Mouse (Mus musculus) left cerebral cortex, adult 2 months (tissue): ENCODE results near the gene Slc16a12. TPM values are rescaled to one million over a fixed set of nuclear protein-coding genes. Genes with fewer than 3 reads are reported as not detected.

ENCODE experiments used
- DNase-seq, 2 experiments: peaks; one replicate each; pipeline ENCODE4 v3.0.0; 2021 to 2022; ENCODE audit warnings: low spot score in 2 of 2, mixed read lengths in 1 of 2; ENCODE audit errors: extremely low spot score in 1 of 2
- H3K27ac ChIP-seq: fragments of 200-600 bp; 2 replicates; pipeline ENCODE4 v1.8.1; 2022
- H3K4me3 ChIP-seq: fragments of 200-600 bp; 2 replicates; pipeline ENCODE4 v1.8.1; 2022
- CTCF ChIP-seq: fragments of 200-600 bp; IDR thresholded peaks from 2 replicates; pipeline ENCODE4 v1.8.1; 2022; ENCODE audit warnings: antibody characterized with exemption, mild to moderate bottlenecking, moderate library complexity
- intact Hi-C: fragments of 180-260 bp; cut with DNase I; formaldehyde crosslinking; loops from one replicate; pipeline ENCODE4 v1.15.1; 2025
- long read RNA-seq, 2 experiments: library from polyadenylated mRNA; stranded (forward); transcript quantifications; one replicate each; pipeline ENCODE4 v2.0.0; 2021; ENCODE audit warnings: borderline mapping rate in 2 of 2
- total RNA-seq, 2 experiments: library from RNA; stranded (reverse); gene quantifications; 2 replicates each; pipeline ENCODE4 v1.2.3; 2021

Slc16a12 gene
- 1 to 10 TPM; 1.8 to 3.5 TPM for total RNA-seq
- long read RNA-seq, experiment 1, full-length matches to known transcripts = 5 of 6 reads
- long read RNA-seq, experiment 1, partial matches to known transcripts = 0 of 6 reads
- long read RNA-seq, experiment 1, other reads (novel, unspliced or antisense) = 1 of 6 reads
- long read RNA-seq, experiment 2, full-length matches to known transcripts = 5 of 6 reads
- long read RNA-seq, experiment 2, partial matches to known transcripts = 0 of 6 reads
- long read RNA-seq, experiment 2, other reads (novel, unspliced or antisense) = 1 of 6 reads

DNA sequence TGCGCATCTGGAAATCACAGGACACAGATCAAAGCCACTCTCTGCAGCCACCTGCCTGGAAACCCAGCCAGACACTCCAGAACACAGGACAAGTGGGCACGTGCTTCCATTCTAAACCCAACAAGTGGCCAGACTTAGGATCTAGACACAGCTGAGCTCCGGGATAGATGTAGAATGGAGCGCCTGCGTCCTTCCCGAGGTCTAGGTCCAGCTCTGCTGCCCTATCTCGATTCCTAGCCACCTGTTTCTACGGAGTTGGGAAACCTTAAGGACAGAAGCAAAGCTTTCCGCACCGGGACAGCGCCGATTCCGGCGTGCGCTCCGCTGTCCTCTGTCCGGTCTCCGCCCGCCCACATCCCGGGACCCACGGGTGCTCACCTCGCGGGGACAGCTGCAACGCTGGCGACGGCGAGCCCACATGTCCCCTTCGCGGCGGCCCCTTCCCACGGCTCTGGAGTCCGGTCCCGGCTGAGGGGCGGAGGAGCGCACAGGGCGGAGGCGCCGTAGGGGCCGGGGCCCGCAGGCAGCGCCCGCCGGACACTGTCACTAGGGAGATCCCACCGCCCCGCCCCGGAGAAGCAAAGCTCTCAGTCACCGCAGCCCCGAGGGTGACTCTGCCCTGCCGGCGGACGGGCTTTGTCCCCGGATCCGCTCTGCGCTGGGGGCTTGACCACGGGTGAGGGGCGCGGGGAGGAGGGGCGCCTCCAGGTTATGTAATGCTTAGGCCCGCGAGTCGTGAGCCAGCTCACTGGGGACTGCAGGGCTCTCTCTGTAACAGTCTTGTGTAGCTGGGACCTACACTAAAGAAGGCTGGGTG, at the start of gene Slc16a12:
Gene Slc16a12 (minus strand): TSS at position 602 of the 817 bp plus-strand sequence.
- intact Hi-C loops = no loop called here
- Histone ChIP-seq H3K4me3 (peak within 1 kb of the TSS; percentile 58), H3K27ac (peak within 1 kb of the TSS; percentile 47)
- no peak for TF ChIP-seq CTCF
- peak in 1 of 2 experiments; percentile 16 for DNase-seq

DNA sequence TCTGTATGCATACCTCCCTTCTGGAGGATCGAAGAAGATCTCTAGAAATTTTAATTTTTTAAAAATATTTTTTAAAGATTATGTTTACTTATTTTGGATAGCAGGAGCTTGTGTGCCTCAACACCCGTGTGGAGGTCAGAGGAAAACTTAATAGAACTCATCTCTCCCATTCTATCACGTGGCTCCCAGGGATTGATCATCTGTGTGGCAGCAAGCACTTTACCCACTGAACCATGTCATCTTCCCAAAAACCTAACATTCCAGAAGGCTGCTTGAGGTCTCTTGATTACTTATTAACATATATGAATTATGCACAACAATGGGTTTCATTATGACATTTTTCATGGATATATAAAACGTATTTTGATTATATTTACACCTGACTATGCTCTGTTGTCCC, 49.3 kb upstream of the Slc16a12 start:
- intact Hi-C loops = no loop called here
- no peak for DNase-seq
- Histone ChIP-seq H3K27ac (no peak overlapping the region), H3K4me3 (no peak overlapping the region)
- TF ChIP-seq CTCF = no peak

DNA sequence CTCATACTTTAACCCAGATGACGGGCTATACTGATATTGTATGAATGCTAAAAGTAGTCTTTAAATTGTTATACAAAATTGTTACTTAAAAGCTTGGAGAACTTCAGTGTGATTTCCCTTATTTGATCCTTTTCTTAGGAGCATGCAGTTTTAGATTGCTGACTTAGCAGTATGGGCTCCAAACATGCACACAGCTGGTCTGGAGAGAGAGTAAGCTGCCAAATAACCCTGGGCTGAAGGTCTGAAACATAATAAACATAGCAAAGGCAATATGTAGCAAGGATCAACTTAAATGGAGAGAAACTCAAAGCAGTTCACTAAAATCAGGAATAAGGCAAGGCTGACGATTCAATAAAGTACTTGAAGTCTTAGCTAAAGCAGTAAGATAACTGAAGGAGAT, 35.4 kb upstream of the Slc16a12 start:
- TF ChIP-seq CTCF = no peak
- Histone ChIP-seq H3K27ac (no peak overlapping the region), H3K4me3 (no peak overlapping the region)
- intact Hi-C loops = no loop called here
- no peak for DNase-seq

DNA sequence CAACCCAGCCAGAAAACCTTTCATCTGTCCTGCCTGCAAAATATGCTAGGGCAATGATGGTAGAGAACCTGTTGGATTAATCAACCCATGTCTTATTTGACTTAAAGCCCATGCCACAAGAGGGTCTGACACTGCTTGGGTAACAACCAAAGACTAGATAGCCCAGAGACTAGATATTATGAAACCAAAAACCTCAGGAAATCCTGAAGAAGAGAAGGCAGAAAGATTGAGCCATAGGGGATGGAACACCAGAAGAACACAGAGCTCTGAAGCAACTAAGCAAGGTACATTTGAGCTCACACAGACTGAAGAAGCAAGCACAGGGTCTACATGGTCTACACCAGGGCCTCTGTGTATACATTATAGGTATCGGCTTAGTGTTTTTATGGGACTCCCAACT, 31.9 kb upstream of the Slc16a12 start:
- intact Hi-C loops = no loop called here
- no peak for TF ChIP-seq CTCF
- no peak overlapping the region for H3K4me3 ChIP-seq
- no peak for DNase-seq
- no peak overlapping the region for H3K27ac ChIP-seq

DNA sequence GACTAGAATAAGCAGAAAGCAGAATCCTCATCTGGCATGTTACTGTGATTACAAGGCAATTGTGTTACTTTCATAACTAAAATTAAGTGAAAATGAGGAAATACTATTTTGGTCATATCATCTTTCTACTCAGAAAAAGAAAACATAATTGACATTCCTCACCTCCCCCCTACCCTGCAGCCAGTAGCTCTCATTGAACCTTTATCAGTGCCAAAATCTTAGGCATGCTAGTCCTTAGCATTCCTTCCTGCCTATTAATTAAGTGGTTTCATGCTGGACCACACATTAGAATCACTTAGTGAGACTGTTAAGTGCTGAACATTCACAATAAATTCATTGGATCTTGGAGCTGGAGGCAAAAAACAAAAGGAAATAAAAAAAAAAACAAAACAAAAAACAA, 31.0 kb upstream of the Slc16a12 start:
- TF ChIP-seq CTCF = no peak
- intact Hi-C loops = no loop called here
- no peak for DNase-seq
- no peak overlapping the region for H3K27ac ChIP-seq
- H3K4me3 ChIP-seq = no peak overlapping the region

DNA sequence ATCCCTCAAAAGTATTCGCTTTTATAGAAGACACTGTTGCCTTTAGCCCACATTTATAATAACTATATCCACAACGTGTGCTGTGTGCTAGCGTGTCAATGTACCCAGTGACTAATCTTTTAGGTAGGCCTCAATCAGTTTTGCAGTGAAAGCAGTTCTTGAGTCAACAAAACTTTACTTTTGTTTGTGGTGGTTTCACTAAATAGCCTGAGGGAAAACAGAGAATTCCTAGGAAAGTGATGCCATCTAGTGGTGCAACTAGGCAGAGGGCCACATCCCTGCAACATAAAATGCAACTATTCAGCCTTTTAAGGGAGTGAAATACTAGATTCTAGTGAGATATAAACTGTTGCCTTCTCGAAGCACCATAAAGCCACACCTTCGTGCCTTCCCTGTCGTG, 25.7 kb upstream of the Slc16a12 start:
- Histone ChIP-seq H3K27ac (no peak overlapping the region), H3K4me3 (no peak overlapping the region)
- TF ChIP-seq CTCF = peak; percentile 93
- intact Hi-C loops = loop anchor here (1.0 to 5.0 kb wide), 3 partner anchors 87 to 440 kb away; no protein-coding TSS in a partner anchor
- DNase-seq = peak; percentile 37 to 58

DNA sequence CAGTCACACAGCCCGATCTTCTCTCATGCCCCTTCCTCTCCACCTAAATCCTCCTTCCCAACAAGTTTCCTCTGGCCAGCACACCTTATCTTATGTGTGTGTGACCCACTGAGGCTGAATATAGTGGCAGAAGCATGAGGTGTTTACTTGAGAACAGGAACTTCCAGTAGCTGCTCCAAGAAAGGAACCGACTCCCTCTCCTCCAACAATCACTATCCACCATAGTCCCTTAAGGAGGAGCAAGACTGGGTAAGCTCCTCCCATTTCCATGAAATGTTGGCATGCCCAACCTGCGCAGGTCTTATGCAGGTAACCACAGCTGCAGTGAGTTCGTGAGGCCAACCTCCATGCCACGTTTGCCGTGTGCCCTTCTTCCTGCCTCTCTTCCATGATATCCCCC, 23.7 kb upstream of the Slc16a12 start:
- Histone ChIP-seq H3K4me3 (no peak overlapping the region), H3K27ac (no peak overlapping the region)
- no peak for TF ChIP-seq CTCF
- intact Hi-C loops = loop anchor here (5.0 kb wide), 1 partner anchor 438 kb away; no protein-coding TSS in a partner anchor
- DNase-seq = no peak

DNA sequence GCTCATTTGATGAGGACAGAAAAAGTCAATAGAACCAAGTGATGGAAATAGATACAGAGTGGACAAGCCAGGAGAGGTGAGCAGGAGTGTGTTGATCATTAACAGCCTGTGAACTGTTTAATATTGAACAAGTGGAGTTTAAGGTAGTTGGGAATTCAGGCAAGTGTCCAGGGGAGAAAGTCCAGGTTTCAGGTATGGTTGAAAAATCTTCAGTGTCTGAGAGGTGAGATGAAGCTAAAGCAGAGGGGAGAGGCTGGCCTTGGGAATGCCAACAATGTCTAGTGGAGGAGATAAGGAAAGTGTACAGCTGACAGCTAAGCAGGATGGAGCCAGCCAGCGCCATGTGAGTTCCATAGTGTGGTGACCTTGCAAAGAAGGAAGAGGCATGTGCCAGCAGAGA, 11.7 kb upstream of the Slc16a12 start:
- Histone ChIP-seq H3K4me3 (no peak overlapping the region), H3K27ac (no peak overlapping the region)
- TF ChIP-seq CTCF = no peak
- DNase-seq = no peak
- intact Hi-C loops = no loop called here

DNA sequence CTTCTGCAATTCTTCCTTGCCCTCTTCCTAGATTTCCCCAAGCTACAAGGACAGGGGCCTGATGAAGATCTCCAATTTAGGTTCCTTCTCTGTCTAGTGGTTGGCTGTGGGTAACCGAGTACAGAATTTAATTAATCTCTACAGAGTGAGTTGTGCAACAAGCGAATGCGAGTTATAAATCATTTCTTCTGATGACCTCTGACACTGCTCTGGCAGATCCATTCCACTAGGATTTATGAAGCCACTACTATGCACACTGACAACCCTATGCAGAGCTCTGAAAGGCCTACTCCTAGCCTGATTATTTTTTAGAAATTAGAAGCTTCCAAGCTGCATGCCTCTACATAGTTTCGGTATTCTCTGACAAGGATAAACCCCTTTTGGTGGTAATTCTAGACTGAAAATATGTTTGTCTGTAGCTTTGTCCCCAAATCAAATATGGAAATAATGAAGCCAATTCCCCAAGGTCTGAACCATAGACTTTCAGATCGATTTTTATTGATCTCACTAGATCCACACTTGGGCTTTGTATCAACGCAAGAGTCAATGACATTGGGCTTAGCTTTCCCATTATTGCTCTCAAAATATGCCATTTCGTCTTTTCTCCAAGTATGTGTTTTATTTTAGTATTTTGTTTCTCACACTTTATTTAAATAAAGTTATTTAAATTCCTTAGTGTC, 9.6 kb upstream of the Slc16a12 start:
- no peak for TF ChIP-seq CTCF
- DNase-seq = no peak
- Histone ChIP-seq H3K4me3 (no peak overlapping the region), H3K27ac (no peak overlapping the region)
- intact Hi-C loops = no loop called here

DNA sequence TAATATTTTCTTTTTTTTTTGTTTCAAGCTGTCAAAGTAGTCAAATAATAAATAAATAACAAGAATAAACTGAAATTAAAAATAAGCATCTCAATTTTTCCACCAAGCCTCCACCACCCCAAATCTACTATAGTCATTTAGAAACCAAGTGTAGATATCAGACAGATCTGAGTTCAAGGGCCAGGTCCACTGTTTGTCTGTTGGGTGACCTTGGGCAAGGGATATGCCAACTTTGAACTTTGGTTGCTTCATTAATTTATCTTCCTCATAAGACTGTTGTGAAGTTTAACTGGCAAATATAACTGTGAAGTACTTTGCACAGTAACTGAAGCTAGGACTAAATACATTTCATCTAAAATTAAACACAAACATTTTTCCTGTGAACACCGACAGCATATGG, 8.6 kb upstream of the Slc16a12 start:
- no peak overlapping the region for H3K4me3 ChIP-seq
- DNase-seq = no peak
- no peak for TF ChIP-seq CTCF
- intact Hi-C loops = no loop called here
- H3K27ac ChIP-seq = no peak overlapping the region

DNA sequence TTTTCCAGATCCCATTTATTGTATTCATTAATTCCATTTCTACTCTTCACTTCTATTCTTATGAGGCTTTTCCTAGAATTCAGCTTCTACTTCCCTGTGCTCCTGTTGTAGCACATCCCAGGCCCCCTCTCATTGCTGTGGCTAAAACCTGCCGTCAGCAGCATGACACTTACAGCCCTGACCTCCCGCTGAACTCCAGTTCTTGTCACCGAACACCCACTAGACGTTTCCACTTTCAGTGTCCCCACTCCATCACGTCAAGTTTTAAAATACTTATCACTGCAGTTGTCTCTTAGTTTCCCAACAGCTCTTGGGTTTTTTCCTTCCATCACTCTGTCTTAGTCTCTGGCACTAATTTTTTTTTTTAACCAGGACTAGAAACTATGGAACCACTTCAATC, 6.2 kb upstream of the Slc16a12 start:
- intact Hi-C loops = no loop called here
- DNase-seq = no peak
- no peak overlapping the region for H3K4me3 ChIP-seq
- TF ChIP-seq CTCF = no peak
- H3K27ac ChIP-seq = no peak overlapping the region
